Mouse (Mus musculus) lung, adult 2 months (tissue): ENCODE measurements around the gene Nt5m. TPM values are rescaled to one million over a fixed set of nuclear protein-coding genes. Genes with fewer than 3 reads are reported as not detected.

Experiments
- DNase-seq: peaks from one replicate; pipeline ENCODE4 v3.0.0; 2022
- H3K4me1 ChIP-seq: fragments of 200-500 bp; 2 replicates; pipeline ENCODE4 v1.6.1; 2011; ENCODE audit warnings: low read length; ENCODE audit not compliant: control insufficient read depth, insufficient read depth
- H3K4me3 ChIP-seq: fragments of 200-500 bp; replicated peaks from 2 replicates; pipeline ENCODE3; 2011; ENCODE audit warnings: low read depth, mild to moderate bottlenecking, control low read depth, low read length; ENCODE audit errors: extremely low read depth
- CTCF ChIP-seq: fragments of 200-500 bp; IDR thresholded peaks from 2 replicates; pipeline ENCODE4 v1.5.1; 2011; ENCODE audit warnings: mild to moderate bottlenecking, low read length, control low read depth; ENCODE audit not compliant: insufficient read depth
- POLR2A ChIP-seq: fragments of 200-500 bp; IDR thresholded peaks from 2 replicates; pipeline ENCODE4 v1.6.1; 2011; ENCODE audit warnings: low read depth, mild to moderate bottlenecking, control low read depth, low read length, borderline replicate concordance; ENCODE audit errors: extremely low read depth
- WGBS: fragments of 180-500 bp; shearing (Covaris S2); methylation state at CpG from one replicate; pipeline ENCODE4 v1.1.7; 2018; 5-methylcytosine and 5-hydroxymethylcytosine counted together
- polyA plus RNA-seq: library from polyadenylated mRNA; depleted of rRNA; stranded (reverse); fragments of >200 nt; gene quantifications from 2 replicates; pipeline ENCODE4 v1.2.3, GENCODE M21; 2012; rRNA removed

Gene Nt5m
- polyA plus RNA-seq, 1 experiment = 19.0 TPM

DNA sequence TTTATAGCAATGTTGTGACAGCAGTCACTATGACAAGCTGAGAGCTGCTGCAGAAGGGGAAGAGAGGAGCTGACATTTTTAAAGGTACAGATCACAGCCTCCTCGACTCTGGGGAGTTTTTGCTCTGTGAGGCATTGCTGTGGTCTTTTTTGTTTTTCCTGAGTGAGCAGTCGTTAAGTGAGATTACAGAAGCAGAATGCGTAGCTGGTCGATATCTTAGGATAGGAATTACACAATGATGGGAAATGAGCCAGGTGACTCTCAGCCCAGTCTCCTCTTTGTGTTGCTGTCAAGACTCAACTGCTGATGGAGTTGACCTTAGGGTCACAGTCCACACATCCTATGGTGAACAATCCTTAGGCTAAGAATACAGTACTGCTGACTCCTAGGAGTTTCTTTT lies 78.8 kb downstream of the Nt5m start:
- H3K4me1 ChIP-seq = peaks cover 3% of the 10 kb centered on the region; the same call in 1 of the 2 replicates
- H3K4me3 ChIP-seq = no peak overlapping the region
- 7% methylated on average over 4 of the region's 4 CpGs for WGBS
- no peak for DNase-seq
- TF ChIP-seq POLR2A (no peak), CTCF (no peak)

DNA sequence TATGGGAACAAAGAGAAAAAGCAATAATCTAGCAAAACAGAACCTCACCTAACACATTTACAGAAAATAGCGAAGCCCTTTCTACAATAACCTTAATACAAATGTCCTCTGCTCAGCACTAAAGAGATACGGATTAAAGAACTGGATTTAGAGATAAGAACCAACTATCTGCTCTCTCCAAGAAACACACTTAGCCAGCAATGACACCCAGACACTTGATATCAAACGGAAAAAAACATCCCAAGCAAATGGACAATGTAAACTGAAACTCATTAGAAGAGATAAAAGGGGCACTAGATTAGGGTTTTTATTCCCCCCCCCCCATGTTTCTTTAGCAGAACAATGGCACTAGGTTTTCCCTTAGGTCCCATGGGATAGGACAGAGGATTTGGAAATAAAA lies 80.2 kb downstream of the Nt5m start:
- H3K4me3 ChIP-seq = no peak overlapping the region
- WGBS = 59% methylated on average over 3 of the region's 3 CpGs
- TF ChIP-seq CTCF = no peak
- no peak for TF ChIP-seq POLR2A
- peaks cover 3% of the 10 kb centered on the region; the same call in 1 of the 2 replicates for H3K4me1 ChIP-seq
- no peak for DNase-seq

DNA sequence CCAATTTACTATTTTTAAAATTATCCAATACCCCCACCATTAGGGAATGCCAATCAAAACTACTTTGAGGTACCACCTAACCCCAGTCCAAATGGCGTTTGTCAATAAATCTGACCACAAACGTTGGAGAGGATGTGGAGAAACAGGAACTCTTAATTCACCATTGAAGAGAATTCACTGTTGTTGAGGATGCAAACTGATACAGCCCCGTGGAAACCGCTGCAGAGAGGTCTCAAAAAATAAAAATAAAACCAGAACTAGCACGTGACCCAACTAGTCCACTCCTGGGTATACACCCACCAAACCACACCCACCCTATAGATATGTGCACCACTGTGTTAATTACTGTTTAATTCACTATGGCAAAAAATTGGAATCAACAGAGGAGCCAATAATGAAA lies 81.1 kb downstream of the Nt5m start:
- peaks cover 3% of the 10 kb centered on the region; the same call in 1 of the 2 replicates for H3K4me1 ChIP-seq
- TF ChIP-seq POLR2A (no peak), CTCF (no peak)
- H3K4me3 ChIP-seq = no peak overlapping the region
- 55% methylated on average over 5 of the region's 5 CpGs for WGBS
- no peak for DNase-seq

DNA sequence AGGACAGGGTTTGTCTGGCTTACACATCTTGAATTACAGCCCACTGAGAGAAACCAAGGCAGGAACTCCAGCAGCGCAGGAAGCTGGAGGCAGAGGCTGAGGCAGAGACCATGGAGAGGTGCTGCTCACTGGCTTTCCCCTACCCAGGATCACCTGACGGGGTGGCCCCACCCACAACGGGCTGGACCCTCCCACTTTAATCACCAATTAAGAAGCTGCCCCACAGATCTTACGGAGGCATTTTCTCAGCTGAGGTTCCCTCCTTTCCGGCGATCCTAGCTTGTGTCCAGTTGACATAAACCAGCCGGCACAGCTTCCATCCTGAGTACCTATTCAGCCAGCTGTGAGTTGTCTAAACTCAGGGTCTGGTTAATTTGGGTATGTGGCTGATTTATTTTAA lies 82.0 kb downstream of the Nt5m start:
- no peak for DNase-seq
- 33% methylated on average over 7 of the region's 7 CpGs for WGBS
- peaks cover 3% of the 10 kb centered on the region; the same call in 1 of the 2 replicates for H3K4me1 ChIP-seq
- no peak for TF ChIP-seq CTCF
- peak; percentile 64; the same call in 1 of the 2 replicates for TF ChIP-seq POLR2A
- H3K4me3 ChIP-seq = no peak overlapping the region

DNA sequence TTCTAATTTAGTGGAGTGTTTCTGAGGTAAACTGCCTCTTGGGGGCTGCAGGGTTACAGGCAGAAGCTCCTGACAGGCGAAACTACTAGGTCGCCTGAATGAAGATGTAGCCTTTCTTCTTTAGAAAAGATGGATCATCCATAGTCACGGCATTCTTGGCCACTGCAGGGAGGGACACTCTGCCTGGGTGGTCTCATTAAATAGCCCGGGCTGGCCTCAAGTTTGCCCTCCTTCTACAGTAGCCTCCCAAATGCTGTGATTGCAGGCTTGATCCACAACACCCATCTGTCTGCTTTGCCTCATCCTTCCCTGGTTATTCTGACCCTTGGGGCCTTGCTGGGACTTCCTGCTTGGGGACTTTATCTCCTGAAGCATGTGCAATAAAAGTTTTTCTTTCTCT lies 90.8 kb downstream of the Nt5m start:
- no peak for TF ChIP-seq CTCF
- no peak for TF ChIP-seq POLR2A
- Histone ChIP-seq H3K4me1 (no peaks in the 10 kb centered on the region), H3K4me3 (no peak overlapping the region)
- WGBS = 64% methylated on average over 4 of the region's 4 CpGs
- DNase-seq = no peak

Other genes with a start within 250 kb of the Nt5m start
- gene Olfr223, start 246.2 kb upstream of the Nt5m start, polyA plus RNA-seq = not detected in 2 replicates
- 164 and 239 TPM in 2 replicates for gene Mprip, start 178.1 kb upstream of the Nt5m start, polyA plus RNA-seq
- 2.0 and 2.9 TPM in 2 replicates for gene Pld6, start 51.8 kb upstream of the Nt5m start, polyA plus RNA-seq
- 58.9 and 59.6 TPM in 2 replicates for gene Flcn, start 29.4 kb upstream of the Nt5m start, polyA plus RNA-seq
- 12.3 and 17.7 TPM in 2 replicates for gene Cops3, start 391 bp downstream of the Nt5m start, polyA plus RNA-seq
- gene Med9, start 108.8 kb downstream of the Nt5m start, polyA plus RNA-seq = 21.2 and 21.5 TPM in 2 replicates
- gene Rasd1, start 125.5 kb downstream of the Nt5m start, polyA plus RNA-seq = 3.0 and 4.3 TPM in 2 replicates
- 6.4 and 7.0 TPM in 2 replicates for gene Pemt, start 207.0 kb downstream of the Nt5m start, polyA plus RNA-seq